Mouse (Mus musculus): ENCODE data around the gene Snd1.
A peak's percentile ranks its signal among the peaks of the same experiment; 100 is the strongest.
"Not testable (repeated sequence)": the region's sequence is repeated elsewhere in the genome, so short reads cannot be mapped to it uniquely, and the experiment has no call there.

Snd1 gene

GRCm38 (mm10) chr6:28927987-28928386, 453.0 kb downstream of the Snd1 start:
- not testable (repeated sequence) for DNase-seq

GRCm38 (mm10) chr6:28929169-28929803, 454.3 kb downstream of the Snd1 start:
- peak; percentile 25 for DNase-seq

- no peak for DNase-seq
Measured at GRCm38 (mm10) chr6:28931234-28931633, 456.3 kb downstream of the Snd1 start.

GRCm38 (mm10) chr6:28931636-28932327, 456.8 kb downstream of the Snd1 start:
- DNase-seq: peak; percentile 21

DNA sequence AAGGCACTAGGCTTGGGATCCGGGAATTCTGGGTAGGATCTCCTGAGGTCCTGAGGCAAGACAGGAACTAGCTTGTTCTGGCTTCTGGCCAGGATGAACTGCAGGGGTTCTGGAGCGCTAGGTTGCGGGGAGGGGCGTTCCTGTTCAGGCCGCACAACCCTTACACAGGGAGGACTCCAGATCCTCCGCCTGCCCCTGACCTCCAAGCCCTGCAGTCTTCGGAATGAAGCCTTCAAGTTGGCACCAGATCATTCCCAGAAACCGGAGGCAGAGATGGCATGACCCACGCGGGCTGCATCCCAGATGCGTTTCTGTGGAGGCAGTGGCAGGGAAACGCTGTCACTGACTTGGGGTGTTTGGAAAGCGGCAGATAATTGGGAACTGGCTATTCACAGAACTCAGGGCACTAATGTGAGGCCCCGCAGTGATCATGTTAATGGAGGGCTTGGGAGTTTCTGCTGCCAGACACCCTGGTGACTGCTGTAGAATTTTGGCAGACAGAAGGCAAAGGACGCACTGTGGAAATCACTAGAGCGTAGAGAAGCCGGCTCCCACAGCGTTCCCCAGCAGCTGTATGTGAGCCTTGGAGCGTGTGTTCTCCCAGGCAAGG, 457.5 kb downstream of the Snd1 start:
- DNase-seq: peak; percentile 41

GRCm38 (mm10) chr6:28935736-28936135, 460.8 kb downstream of the Snd1 start:
- DNase-seq: no peak

- no peak for DNase-seq
Measured at GRCm38 (mm10) chr6:28947254-28947653, 472.3 kb downstream of the Snd1 start.

DNA sequence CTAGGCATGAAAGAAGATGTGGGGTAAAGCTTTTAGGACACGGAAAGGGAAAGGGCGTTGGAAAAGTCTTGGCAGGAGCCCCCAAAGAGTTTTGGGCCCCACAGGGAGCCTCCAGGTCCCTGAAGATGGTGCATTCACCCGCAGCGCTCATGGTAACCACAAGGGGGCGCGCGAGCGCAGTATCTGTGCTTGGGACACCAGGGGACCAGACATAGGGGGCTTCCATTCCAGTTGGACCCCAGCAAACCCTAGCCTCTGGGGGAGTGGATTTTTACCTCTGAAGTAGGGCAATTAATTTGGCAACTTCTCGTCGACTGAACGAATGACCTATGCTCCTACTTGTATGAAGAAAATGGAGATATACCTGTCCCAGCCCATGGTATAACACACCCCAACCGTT, 474.3 kb downstream of the Snd1 start:
- peak; percentile 86 for DNase-seq

DNA sequence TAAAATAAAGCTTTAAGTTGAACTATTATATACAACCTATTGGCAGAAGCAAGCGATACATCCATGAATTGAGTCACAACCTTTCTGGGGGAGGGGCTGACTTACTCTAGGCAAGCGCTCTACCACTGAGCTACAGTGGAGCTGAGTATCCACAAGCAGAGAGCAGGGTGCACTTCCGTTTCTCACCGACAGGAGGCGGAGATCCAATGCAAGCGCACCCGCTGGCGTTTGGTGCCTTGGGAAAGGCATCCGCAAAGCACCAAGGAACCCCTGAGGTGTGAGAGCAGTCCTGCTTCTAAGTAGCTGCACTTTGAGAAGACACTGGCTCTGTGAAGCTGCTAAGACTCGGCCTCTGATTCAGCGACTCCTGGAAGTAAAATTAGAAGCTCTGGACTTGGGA, 480.6 kb downstream of the Snd1 start:
- peak; percentile 82 for DNase-seq

- DNase-seq: no peak
Measured at GRCm38 (mm10) chr6:28957486-28957885, 482.5 kb downstream of the Snd1 start.

DNA sequence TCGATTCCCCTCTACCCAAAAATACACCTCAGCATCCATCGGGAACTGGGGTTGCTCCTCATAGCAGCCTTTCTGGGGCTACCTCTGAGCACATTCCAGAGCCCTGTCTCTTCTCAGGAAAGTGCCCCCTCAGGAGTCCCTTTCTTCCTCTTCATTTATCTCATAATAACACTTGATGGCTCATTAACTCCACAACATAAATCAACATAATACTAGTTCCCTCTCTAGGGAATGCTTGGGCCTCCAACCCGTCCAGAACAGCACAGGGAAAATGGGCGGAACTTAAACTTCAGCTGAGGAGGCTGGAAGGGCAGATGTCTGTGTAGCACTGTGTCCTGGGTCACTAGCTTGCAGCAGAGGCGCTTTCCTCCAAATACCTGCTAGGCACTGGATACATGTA, 488.2 kb downstream of the Snd1 start:
- no peak for DNase-seq

DNA sequence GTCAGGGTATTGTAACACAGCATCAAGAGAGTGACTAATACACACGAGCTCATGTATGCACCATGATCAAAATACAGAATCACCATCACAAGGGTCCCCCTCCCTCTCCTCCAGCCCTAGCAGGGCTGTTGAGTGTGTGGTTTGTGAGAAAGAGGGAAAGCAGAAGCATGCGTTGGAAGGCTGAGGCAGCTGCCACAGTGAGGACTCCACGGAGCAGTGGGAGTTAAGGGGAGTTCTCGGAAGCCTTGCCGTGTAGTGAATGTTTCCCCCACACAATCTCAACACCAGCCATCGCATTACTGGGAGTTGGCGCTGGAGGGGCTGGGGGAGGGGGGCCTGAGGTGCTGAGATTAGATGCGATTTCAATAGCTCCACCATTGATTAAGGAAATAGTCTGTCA, 490.3 kb downstream of the Snd1 start:
- DNase-seq: no peak

DNA sequence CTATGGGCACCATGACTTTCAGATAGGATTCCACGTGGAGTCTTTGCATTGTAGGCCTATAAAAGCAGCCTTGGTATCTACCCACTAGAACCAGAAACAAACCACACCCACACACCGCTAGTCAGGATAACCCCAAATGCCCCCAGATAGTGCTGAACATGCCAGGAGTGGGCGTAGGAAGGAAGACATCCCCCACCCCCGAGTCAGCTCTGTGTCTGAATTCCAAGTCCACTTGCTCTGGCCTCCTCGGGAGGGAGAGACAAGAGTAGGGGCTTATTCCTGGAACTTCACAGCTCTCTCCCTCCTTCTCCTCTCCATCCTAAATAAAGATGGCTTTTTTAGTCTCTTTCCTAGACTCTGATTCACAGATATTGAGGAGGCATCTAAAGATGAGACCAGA, 494.7 kb downstream of the Snd1 start:
- no peak for DNase-seq

GRCm38 (mm10) chr6:28970711-28971110, 495.8 kb downstream of the Snd1 start:
- DNase-seq: no peak

DNA sequence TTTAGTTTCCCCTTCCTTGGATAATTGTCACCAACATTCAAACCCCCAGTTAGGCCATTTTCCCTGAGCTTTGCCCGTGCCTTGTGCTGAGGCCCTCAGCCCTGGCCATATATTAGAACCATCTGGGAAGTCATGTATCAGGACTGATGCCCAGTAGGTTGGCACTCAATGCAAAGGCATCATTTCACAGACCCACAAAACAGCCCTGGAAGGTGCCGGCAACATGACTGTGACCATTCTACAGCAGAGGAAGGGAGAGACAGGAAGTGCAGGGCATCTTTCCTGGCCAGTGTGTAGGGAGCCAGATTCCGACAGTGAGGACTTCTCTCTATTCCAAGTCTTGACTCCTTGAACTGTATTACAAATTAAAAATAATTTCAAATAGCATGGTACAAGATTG, 499.6 kb downstream of the Snd1 start:
- DNase-seq: no peak

DNA sequence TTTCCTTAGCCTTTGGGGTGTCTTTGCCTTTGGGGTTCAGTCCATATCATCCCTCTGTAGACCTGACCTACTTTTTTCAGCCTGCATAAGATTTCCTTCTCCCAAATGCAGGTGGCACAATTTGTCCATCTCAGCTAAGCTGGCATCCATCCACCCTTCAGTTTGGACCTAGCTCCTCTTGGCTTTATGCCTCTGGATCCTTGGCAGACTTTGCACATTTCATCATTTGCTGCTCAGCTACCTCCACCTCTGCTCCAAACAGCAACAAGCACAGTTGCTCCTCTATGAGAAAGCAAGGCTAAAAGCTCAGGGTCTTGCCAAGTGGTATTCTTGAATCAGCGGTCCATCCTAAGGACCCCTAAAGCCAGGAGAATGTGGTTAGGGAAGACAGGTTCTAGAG, 500.2 kb downstream of the Snd1 start:
- DNase-seq: no peak

DNA sequence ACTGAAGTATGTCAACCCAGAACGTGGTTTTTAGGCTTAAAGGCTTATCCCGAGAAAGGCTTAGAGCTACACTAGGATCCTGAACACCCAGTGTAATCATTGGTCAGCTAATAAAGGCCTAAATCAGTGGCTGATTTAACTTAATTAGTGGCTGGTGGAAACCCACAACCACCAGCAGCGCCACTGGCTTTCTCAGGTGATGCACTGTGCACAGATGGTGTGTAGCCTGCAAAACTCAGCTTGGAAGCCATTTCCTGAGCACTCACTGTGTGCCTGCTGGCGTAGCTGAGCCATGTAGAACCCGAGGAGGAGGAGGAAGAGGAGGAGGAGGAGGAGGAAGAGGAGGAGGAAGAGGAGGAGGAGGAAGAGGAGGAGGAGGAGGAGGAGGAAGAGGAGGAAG, 503.1 kb downstream of the Snd1 start:
- DNase-seq: no peak

- DNase-seq: no peak
Measured at GRCm38 (mm10) chr6:28978881-28979280, 503.9 kb downstream of the Snd1 start.

GRCm38 (mm10) chr6:28979586-28979985, 504.6 kb downstream of the Snd1 start:
- no peak for DNase-seq

DNA sequence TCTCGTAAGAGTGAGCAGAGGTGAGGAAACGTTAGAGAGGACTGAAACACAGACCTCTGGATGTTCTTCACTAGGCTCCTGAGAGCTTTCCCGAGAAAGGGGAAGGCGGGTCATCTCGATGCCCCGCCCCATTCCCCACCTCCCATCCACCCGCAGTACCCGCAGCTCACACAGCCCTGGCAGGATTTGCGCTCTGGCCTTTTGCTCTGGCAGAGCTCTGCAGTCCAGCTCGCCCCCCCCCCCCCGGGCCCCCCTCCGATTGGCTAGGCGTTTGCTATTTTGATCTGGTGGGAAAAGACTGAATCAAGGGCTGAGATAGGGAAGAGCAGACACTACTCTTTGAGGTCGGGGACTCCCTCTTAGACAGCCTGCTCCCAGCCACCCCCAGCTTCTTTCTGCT, 505.3 kb downstream of the Snd1 start:
- DNase-seq: peak; percentile 28

- DNase-seq: peak; percentile 55
Measured at GRCm38 (mm10) chr6:28980750-28981584, 506.0 kb downstream of the Snd1 start.

- DNase-seq: no peak
Measured at GRCm38 (mm10) chr6:28981585-28981948, 506.6 kb downstream of the Snd1 start.

- peak; percentile 90 for DNase-seq
Measured at GRCm38 (mm10) chr6:28981966-28982701, 507.2 kb downstream of the Snd1 start.
